Mouse (Mus musculus) ES-Bruce4 (cell line): ENCODE measurements around the gene Cd93.

Experiments used
- CTCF ChIP-seq: IDR thresholded peaks from one replicate; pipeline ENCODE4 v1.8.1; 2011; ENCODE audit warnings: low read depth, low read length
- EP300 ChIP-seq: IDR thresholded peaks from 2 replicates; pipeline ENCODE4 v1.6.1; 2011; ENCODE audit warnings: low read depth, low read length; ENCODE audit not compliant: insufficient read depth
- POLR2A ChIP-seq: IDR thresholded peaks from one replicate; pipeline ENCODE4 v1.8.1; 2011; ENCODE audit warnings: low read length; ENCODE audit not compliant: insufficient read depth

GRCm38 (mm10) chr2:148393149-148393548, 50.2 kb downstream of the Cd93 start:
- TF ChIP-seq CTCF: no peak
- TF ChIP-seq POLR2A: no peak
- TF ChIP-seq EP300: no peak
